Mouse (Mus musculus): ENCODE data around the gene Pacrg. TPM values are rescaled to one million over a fixed set of nuclear protein-coding genes. Genes with fewer than 3 reads are reported as not detected.

Gene Pacrg
- total and polyA plus RNA-seq, 3 experiments: not detected

- no peaks in the 10 kb centered on the region for H3K27me3 ChIP-seq (replicated peaks)
- no peak overlapping the region for H3K27ac ChIP-seq (ENCODE audit: insufficient read depth, low read depth)
- H3K4me2 ChIP-seq (ENCODE audit: insufficient read depth, low read depth, poor library complexity, severe bottlenecking): no peak overlapping the region
- H3K4me3 ChIP-seq (replicated peaks in 1 of 3; ENCODE audit: low read depth in 2 of 3, low read length in 2 of 3, poor library complexity in 1 of 3): no peak overlapping the region
- H3K9me3 ChIP-seq (replicated peaks; ENCODE audit: low read length): no peaks in the 10 kb centered on the region
- H3K9ac ChIP-seq (ENCODE audit: insufficient read depth, low read depth): no peak overlapping the region
- no peaks in the 10 kb centered on the region for H3K36me3 ChIP-seq (replicated peaks in 1 of 2; ENCODE audit: control insufficient read depth in 1 of 2, insufficient read depth in 1 of 2, low read length in 1 of 2)
- dilution Hi-C loops (cut with MboI; ENCODE audit: extremely low pct_ligation_motif_present, extremely low pct_unique_long_range_greater_than_20kb, low sequenced_read_pairs) (no loop called here), in situ Hi-C loops (cut with MboI; ENCODE audit: low pct_ligation_motif_present, low pct_unique_long_range_greater_than_20kb, low sequenced_read_pairs) (no loop called here)
- DNase-seq (ENCODE audit: extremely low read depth): no peak
- H3K79me2 ChIP-seq (replicated peaks; ENCODE audit: control insufficient read depth, extremely low read depth, insufficient read depth, poor library complexity, severe bottlenecking): no peaks in the 10 kb centered on the region
- TF ChIP-seq NELFE (IDR thresholded peaks at IDR 0.05; ENCODE audit: low read depth, low read length) (no peak), MAFK (IDR thresholded peaks at IDR 0.05; ENCODE audit: insufficient replicate concordance, low read length) (no peak), UBTF (IDR thresholded peaks at IDR 0.05; ENCODE audit: low read depth, low read length) (no peak), ZKSCAN1 (IDR thresholded peaks at IDR 0.05; ENCODE audit: borderline replicate concordance, low read depth, low read length) (no peak), USF1 (IDR thresholded peaks at IDR 0.05; ENCODE audit: low read depth, low read length) (no peak), RAD21 (IDR thresholded peaks at IDR 0.05; ENCODE audit: low read depth, low read length) (no peak), RCOR1 (conservative IDR thresholded peaks at IDR 0.05; ENCODE audit: low read depth, low read length) (no peak), ELF1 (IDR thresholded peaks at IDR 0.05; ENCODE audit: low read depth, low read length) (no peak), TBP (conservative IDR thresholded peaks at IDR 0.05; ENCODE audit: low read depth, low read length) (no peak), BHLHE40 (IDR thresholded peaks at IDR 0.05; ENCODE audit: low read depth, low read length) (no peak), ZC3H11A (IDR thresholded peaks at IDR 0.05; ENCODE audit: low read depth, low read length) (no peak), HCFC1 (IDR thresholded peaks at IDR 0.05; ENCODE audit: low read depth, low read length) (no peak), MAX (IDR thresholded peaks at IDR 0.05; ENCODE audit: low read length) (no peak), JUND (conservative IDR thresholded peaks at IDR 0.05; ENCODE audit: low read depth, low read length) (no peak), ZNF384 (IDR thresholded peaks at IDR 0.05; ENCODE audit: low read depth, low read length) (no peak), IRF4 (IDR thresholded peaks at IDR 0.05; ENCODE audit: low read depth, low read length) (no peak), CTCF (conservative IDR thresholded peaks at IDR 0.05 in 1 of 2, IDR thresholded peaks at IDR 0.05 in 1 of 2; ENCODE audit: low read depth in 2 of 2, low read length in 2 of 2) (no peak), E2F4 (IDR thresholded peaks at IDR 0.05; ENCODE audit: insufficient replicate concordance, low read depth, low read length) (no peak), POLR2AphosphoS2 (IDR thresholded peaks at IDR 0.05; ENCODE audit: low read depth, low read length) (no peak)
- peaks cover 0 to 7% of the 10 kb centered on the region in 2 experiments; a peak in 1 of 4 replicates for H3K4me1 ChIP-seq (ENCODE audit: control insufficient read depth in 1 of 2, insufficient read depth in 2 of 2)
Observed at GRCm38 (mm10) chr17:10734733-10735132, 105.4 kb downstream of the Pacrg start.

GRCm38 (mm10) chr17:10732303-10733048 lies 107.6 kb downstream of the Pacrg start:
- in situ Hi-C loops (cut with MboI; ENCODE audit: low pct_ligation_motif_present, low pct_unique_long_range_greater_than_20kb, low sequenced_read_pairs) (no loop called here), dilution Hi-C loops (cut with MboI; ENCODE audit: extremely low pct_ligation_motif_present, extremely low pct_unique_long_range_greater_than_20kb, low sequenced_read_pairs) (no loop called here)
- Histone ChIP-seq H3K4me2 (ENCODE audit: insufficient read depth, low read depth, poor library complexity, severe bottlenecking) (no peak overlapping the region), H3K27ac (ENCODE audit: insufficient read depth, low read depth) (no peak overlapping the region), H3K4me3 (replicated peaks in 1 of 3; ENCODE audit: low read depth in 2 of 3, low read length in 2 of 3, poor library complexity in 1 of 3) (no peak overlapping the region), H3K36me3 (replicated peaks in 1 of 2; ENCODE audit: control insufficient read depth in 1 of 2, insufficient read depth in 1 of 2, low read length in 1 of 2) (no peaks in the 10 kb centered on the region), H3K9me3 (replicated peaks; ENCODE audit: low read length) (no peaks in the 10 kb centered on the region), H3K9ac (ENCODE audit: insufficient read depth, low read depth) (no peak overlapping the region), H3K4me1 (ENCODE audit: control insufficient read depth in 1 of 2, insufficient read depth in 2 of 2) (no peaks in the 10 kb centered on the region), H3K79me2 (replicated peaks; ENCODE audit: control insufficient read depth, extremely low read depth, insufficient read depth, poor library complexity, severe bottlenecking) (no peaks in the 10 kb centered on the region), H3K27me3 (replicated peaks) (no peaks in the 10 kb centered on the region)
- TF ChIP-seq SIN3A (IDR thresholded peaks at IDR 0.05; ENCODE audit: low read length) (no peak), TCF12 (IDR thresholded peaks at IDR 0.05; ENCODE audit: low read depth, low read length) (no peak), RCOR1 (conservative IDR thresholded peaks at IDR 0.05; ENCODE audit: low read depth, low read length) (no peak), JUND (conservative IDR thresholded peaks at IDR 0.05; ENCODE audit: low read depth, low read length) (no peak), ZNF384 (IDR thresholded peaks at IDR 0.05; ENCODE audit: low read depth, low read length) (no peak), SMC3 (IDR thresholded peaks at IDR 0.05; ENCODE audit: low read depth, low read length) (no peak), ETS1 (conservative IDR thresholded peaks at IDR 0.05; ENCODE audit: low read depth, low read length) (no peak), ELF1 (IDR thresholded peaks at IDR 0.05; ENCODE audit: low read depth, low read length) (no peak), MEF2A (IDR thresholded peaks at IDR 0.05; ENCODE audit: borderline replicate concordance, low read depth, low read length) (no peak), USF2 (conservative IDR thresholded peaks at IDR 0.05; ENCODE audit: low read depth, low read length) (no peak), CTCF (conservative IDR thresholded peaks at IDR 0.05 in 1 of 2, IDR thresholded peaks at IDR 0.05 in 1 of 2; ENCODE audit: low read depth in 2 of 2, low read length in 2 of 2) (no peak), GABPA (IDR thresholded peaks at IDR 0.05; ENCODE audit: insufficient replicate concordance, low read depth, low read length) (no peak)
- DNase-seq (ENCODE audit: extremely low read depth): no peak
